Mouse (Mus musculus): ENCODE measurements around the gene Sept6. TPM values are rescaled to one million over a fixed set of nuclear protein-coding genes. Genes with fewer than 3 reads are reported as not detected.

The Sept6 gene
- polyA plus RNA-seq (2015; fragmentation: Nextera tagmentation; extraction: Ambion mirVana) = 52.2 and 57.4 TPM in 2 replicates

GRCm38 (mm10) chrX:36991694-36992093 lies at the start of gene Sept6:
TSS of gene Sept6 (minus strand) at chrX:36991794.

GRCm38 (mm10) chrX:36902321-36903114 lies 89.1 kb downstream of the Sept6 start, which contains the start of gene Nkrf:
TSS of gene Nkrf (minus strand) at chrX:36902899.

GRCm38 (mm10) chrX:36873765-36874164 lies 117.8 kb downstream of the Sept6 start, which contains the start of the genes Ube2a and C330007P06Rik:
TSS of gene Ube2a (plus strand) at chrX:36873900.
TSS of gene C330007P06Rik (minus strand) at chrX:36874111.

Other genes starting within 250 kb of the Sept6 start
- gene Slc25a43, start 248.1 kb downstream of the Sept6 start, polyA plus RNA-seq (2015; fragmentation: Nextera tagmentation; extraction: Ambion mirVana) = 1.3 and 1.4 TPM in 2 replicates
- gene Slc25a5, start 196.1 kb downstream of the Sept6 start, polyA plus RNA-seq (2015; fragmentation: Nextera tagmentation; extraction: Ambion mirVana) = 711 and 726 TPM in 2 replicates
- gene Ube2a, start 117.9 kb downstream of the Sept6 start, polyA plus RNA-seq (2015; fragmentation: Nextera tagmentation; extraction: Ambion mirVana) = 136 and 139 TPM in 2 replicates
- gene C330007P06Rik, start 117.7 kb downstream of the Sept6 start, polyA plus RNA-seq (2015; fragmentation: Nextera tagmentation; extraction: Ambion mirVana) = 20.5 and 21.1 TPM in 2 replicates
- gene Nkrf, start 88.9 kb downstream of the Sept6 start, polyA plus RNA-seq (2015; fragmentation: Nextera tagmentation; extraction: Ambion mirVana) = 18.1 and 20.5 TPM in 2 replicates
- 0.15 and 0.19 TPM in 2 replicates for gene Sowahd, start 57.1 kb upstream of the Sept6 start, polyA plus RNA-seq (2015; fragmentation: Nextera tagmentation; extraction: Ambion mirVana)
- 301 and 383 TPM in 2 replicates for gene Rpl39, start 93.6 kb upstream of the Sept6 start, polyA plus RNA-seq (2015; fragmentation: Nextera tagmentation; extraction: Ambion mirVana)
- gene Upf3b, start 118.5 kb upstream of the Sept6 start, polyA plus RNA-seq (2015; fragmentation: Nextera tagmentation; extraction: Ambion mirVana) = 21.3 and 22.5 TPM in 2 replicates
- 20.4 and 20.7 TPM in 2 replicates for gene Nkap, start 135.0 kb upstream of the Sept6 start, polyA plus RNA-seq (2015; fragmentation: Nextera tagmentation; extraction: Ambion mirVana)
- 0.49 and 0.53 TPM in 2 replicates for gene Akap14, start 177.0 kb upstream of the Sept6 start, polyA plus RNA-seq (2015; fragmentation: Nextera tagmentation; extraction: Ambion mirVana)
- 1,019 and 1,020 TPM in 2 replicates for gene Ndufa1, start 199.4 kb upstream of the Sept6 start, polyA plus RNA-seq (2015; fragmentation: Nextera tagmentation; extraction: Ambion mirVana)
- 29.6 and 30.3 TPM in 2 replicates for gene Rnf113a1, start 199.5 kb upstream of the Sept6 start, polyA plus RNA-seq (2015; fragmentation: Nextera tagmentation; extraction: Ambion mirVana)
- not detected in 2 replicates for gene Gm9, start 219.2 kb upstream of the Sept6 start, polyA plus RNA-seq (2015; fragmentation: Nextera tagmentation; extraction: Ambion mirVana)
- not detected in 2 replicates for gene Rhox1, start 230.5 kb upstream of the Sept6 start, polyA plus RNA-seq (2015; fragmentation: Nextera tagmentation; extraction: Ambion mirVana)

Measured in neural tube, postnatal 0 days (tissue).